Mouse (Mus musculus): ENCODE measurements at regions not wholly inside any gene's neighbourhood (a gene's known extent, or its start where the extent isn't known, plus 50 kb on each side); places are given as distances from the start of the nearest gene placed in this dataset.

DNA sequence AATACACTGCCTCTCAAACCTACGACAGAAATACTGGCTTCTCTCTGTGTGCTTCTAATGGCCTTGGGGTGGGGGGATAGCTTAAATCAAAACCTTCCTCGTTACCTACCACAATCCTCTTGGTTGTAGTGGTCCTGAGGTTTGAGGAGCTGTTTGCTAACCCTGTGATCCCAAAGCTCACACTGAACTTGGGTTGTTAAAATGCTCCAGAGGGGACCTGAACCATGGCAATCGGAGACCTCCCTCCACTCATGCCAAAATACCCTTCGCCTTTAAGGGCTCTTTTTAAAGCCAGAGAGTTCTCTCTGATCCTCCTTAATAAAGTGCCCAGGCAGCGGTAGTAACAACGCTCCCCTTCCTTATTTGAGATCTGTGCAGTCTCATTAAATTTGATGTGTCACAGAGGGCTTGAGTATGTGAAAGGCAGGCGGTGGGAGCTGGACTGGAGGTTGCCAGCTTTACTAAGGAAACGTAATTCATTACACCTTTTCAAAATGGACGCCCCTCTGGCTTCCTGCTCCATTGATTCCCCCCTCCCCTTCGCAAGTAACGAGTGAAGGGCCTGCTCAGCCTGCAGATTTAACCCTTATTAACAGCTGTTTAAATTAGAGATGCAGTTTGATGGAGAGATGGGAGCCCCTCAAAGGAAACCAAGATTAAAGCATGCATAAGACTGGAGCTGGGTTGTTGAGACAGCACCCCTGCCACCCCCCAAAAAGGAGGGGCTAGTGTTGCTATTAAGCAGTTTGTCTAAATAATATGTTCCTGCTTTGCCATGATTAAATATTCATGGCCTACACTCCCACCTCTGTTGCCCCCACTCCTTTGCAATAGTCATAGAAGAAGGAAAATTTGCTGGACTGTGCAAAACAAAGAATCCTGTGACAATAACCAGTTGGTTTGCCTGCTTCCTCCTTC, 289.4 kb downstream of the Sorl1 start:
- DNase-seq (ENCODE audit: low spot score in 2 of 2): no peak

DNA sequence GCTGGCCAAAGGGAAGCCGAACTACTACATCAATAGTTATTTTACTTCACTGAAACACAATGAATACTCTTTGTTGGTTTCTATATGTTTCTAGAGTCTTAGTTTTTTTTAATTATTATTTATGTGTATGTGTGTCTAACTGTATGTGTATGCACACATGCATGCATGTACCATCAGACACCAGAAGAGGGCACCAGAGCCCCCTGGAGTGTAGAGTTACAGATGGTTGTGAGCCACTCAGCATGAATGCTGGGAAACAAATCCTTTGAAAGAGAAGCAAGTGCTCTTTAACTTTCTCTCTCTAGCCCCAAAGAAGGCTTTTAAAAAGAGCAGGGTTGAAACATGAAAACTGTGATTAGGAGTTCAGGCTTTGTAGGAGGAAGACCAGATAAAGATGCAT, 290.7 kb downstream of the Sorl1 start:
- DNase-seq (ENCODE audit: low spot score in 2 of 2): no peak

DNA sequence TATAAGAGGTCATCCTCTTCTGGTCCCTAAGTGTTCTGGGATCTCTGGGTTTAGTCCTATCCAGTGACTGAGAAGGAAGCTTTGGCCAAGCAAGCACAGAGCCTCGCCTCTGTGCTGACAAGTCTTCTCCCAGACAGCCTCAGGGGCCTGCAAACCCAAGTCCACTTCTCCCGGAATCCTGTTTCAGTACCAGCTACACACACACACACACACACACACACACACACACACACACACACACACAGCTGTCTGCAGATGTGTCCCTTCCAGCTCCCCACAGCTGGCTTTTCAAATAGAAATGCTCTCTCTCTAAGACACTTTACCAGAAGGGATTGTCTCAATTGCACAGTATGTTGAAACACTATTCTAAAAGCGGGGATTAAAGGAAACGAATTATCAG, 296.7 kb downstream of the Sorl1 start:
- DNase-seq (ENCODE audit: low spot score in 2 of 2): no peak

DNA sequence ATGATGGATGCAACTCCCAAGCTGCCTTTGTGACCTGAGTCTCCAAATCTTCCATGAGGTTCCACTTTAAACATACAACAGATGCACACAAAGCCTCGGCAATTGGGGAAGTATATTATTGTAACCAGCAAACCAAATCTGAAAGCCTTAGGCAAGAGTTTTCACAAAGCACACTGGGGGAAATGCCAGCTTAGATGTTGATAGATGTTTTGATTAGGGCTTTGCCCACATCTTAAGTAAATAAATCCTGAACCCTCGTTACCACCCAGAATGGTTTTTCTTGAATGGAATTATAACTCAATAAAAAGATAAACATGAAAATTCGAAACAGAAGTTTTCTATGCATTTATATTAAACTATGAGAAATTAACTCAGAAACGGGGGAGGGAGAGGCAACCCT, 302.7 kb downstream of the Sorl1 start:
- DNase-seq (ENCODE audit: low spot score in 2 of 2): no peak

DNA sequence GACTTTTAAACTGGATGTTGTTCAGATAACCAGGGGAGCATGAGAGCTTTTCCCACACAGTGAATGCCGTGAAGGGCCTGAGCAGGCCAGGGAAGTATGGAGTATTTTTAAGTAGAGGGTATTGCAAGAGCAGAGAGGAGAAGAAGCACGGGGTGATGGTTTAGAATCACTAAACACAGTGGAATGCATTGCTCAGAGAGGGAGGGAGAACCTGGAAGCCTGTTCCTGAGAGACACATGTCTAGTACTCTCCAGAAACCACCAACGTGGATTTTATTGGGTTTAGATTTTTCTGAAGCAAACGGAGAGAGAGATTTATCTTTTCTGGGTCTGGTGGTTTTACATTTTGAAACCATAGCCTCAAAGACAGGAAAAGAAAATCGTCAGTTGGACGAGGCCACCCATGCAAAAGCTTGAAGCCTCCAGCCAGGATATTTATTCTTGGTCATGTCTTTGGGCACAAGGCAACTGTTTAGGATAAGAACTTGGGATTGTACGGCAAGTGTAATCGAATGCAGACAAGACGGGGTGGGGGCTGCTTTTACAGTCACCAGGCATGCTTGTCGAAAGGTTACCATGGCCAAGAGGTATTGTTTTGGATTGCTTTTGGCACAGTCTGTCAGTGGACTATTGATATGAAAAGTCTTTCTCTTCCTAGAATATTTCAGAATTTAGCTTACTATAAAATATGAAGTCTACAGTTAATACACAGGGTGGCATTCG, 306.2 kb downstream of the Sorl1 start:
- no peak for DNase-seq (ENCODE audit: low spot score in 2 of 2)

DNA sequence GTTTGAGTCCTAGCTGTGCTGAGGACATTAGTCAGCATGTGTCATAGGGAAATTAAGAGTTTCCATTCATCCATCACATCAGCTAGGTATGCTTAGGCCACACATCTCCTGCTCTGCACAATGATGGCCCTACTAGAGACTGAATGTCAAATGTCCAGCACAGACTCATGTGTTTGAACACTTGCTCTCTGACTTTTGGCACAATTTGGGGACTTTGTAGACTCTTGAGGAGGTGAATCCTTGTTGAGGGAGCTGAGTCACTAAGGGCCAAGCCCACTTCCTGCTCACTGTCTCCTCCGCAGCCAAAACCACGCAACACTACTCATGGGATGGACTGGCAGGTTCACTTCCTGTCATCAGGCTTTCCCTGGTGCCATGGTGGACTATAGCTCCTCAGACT, 308.2 kb downstream of the Sorl1 start:
- no peak for DNase-seq (ENCODE audit: low spot score in 2 of 2)

DNA sequence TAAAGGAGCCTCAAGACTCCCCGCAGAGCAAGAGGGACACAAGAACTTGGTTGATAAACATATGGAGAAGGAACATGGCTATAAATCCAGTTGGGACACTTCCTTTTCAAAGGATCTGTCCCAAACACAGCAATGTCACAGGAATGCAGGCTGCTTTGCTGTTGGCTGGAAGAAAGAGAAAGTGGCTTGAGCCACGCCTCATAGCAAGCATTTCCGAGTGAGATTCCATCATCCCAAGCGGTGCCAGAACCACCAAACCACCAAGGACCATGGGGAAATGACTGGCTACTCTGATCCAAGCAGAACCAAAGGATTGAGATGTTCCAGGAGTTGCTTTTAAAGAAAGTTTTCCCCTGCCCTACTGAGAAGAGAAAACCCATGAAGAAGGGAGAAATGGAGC, 314.8 kb downstream of the Sorl1 start:
- no peak for DNase-seq (ENCODE audit: low spot score in 2 of 2)

DNA sequence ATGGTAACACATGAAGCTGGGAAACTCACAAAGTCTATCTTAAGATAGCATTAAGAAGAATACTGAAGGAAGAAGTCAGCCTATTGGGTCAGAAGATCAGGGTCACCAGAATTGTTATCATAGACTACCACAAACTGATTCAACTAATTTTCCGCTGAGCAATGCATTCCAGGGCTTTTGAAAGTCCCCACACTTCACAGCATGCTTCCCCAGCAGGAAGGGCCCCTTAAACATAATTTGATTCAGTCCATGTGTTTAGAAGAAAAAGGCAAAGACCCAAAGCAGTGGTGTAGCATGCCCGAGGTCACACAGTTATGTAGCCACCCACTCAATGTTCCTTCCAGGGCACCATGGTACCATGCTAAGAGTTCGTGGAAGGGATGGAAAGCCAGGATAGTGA, 315.3 kb downstream of the Sorl1 start:
- DNase-seq (ENCODE audit: low spot score in 2 of 2): no peak

DNA sequence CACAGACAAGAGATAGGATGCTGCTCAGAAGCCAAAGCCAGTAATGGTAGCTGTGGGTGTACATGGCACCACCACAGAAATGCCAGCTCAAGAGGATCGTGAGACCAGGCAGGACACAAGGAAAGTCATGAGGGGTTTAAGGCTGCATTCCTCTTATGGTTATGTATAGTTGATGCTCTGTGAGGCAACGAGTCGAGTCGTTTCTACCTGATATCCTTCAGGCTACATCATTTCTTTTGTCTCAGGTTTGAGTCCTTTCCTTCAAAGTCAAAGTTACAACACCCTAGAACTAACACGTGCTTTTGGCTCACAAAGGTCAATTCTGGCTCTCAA, 317.8 kb downstream of the Sorl1 start:
- DNase-seq (ENCODE audit: low spot score in 2 of 2): no peak

DNA sequence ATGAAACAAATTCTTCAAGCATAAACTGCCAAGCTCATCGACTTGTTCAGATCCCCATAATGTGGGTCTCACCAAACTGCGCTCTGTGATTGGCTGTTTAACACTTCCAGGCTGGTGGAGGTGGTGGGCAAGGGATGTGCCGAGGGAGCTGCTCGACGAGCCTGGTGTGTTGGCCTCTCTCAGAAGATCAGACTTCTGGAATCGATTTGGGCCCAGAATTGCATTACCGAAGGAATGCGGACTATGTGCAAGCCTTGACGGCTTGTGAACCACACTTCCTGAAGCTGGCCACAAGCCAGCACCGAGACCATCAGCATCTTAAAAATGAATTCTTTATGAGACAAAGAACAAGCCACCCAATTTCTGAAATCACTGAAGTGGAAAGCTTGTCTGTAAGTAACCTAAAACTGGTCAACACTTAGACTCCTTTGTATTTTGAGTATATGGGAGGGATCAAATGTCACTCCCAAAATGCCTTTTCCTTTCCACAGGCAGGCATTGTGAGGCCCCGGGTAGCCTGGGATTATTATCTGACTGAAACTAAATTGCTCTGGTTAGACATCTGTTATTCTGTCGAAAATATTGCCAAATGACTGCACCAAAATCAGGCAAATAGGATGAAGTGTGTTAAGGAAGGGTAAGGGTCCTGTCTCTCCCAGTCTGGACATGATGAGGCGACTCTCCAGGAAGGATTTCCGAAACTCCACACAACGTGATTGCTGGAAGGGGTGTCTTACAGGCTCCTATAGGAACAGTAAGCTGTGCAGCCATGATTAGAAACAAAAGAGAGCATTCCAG, 318.4 kb downstream of the Sorl1 start:
- DNase-seq (ENCODE audit: low spot score in 2 of 2): no peak

DNA sequence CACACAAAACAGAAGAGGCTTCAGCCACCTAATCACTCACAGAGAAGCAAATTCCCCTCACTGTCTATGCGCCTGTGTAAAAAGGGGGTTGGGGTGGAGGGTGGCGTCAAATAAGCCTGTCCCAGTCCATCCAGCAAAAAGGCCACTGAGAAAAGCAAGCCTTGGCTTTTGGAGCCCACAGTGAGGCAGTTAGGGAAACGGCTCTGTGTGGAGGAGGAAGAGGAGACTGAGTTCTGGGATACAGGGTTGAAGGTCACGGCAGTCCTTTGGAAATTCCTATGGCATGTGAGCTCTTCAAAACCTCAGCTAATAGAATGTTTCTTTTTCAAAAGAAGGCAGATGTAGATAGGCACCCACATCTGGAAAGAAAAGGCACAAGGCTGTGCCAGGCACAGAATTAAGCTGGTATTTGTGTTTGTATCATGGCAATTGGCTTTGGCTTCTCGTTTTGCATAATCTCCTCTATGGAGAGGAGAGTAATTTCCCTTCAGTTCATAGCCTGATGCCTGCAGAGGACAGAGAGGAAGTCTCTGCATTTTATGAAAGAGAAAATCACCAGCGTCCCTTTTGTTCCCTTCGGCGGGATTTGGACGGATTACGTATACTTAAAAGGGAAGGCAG, 319.3 kb downstream of the Sorl1 start:
- DNase-seq (ENCODE audit: low spot score in 2 of 2): no peak

DNA sequence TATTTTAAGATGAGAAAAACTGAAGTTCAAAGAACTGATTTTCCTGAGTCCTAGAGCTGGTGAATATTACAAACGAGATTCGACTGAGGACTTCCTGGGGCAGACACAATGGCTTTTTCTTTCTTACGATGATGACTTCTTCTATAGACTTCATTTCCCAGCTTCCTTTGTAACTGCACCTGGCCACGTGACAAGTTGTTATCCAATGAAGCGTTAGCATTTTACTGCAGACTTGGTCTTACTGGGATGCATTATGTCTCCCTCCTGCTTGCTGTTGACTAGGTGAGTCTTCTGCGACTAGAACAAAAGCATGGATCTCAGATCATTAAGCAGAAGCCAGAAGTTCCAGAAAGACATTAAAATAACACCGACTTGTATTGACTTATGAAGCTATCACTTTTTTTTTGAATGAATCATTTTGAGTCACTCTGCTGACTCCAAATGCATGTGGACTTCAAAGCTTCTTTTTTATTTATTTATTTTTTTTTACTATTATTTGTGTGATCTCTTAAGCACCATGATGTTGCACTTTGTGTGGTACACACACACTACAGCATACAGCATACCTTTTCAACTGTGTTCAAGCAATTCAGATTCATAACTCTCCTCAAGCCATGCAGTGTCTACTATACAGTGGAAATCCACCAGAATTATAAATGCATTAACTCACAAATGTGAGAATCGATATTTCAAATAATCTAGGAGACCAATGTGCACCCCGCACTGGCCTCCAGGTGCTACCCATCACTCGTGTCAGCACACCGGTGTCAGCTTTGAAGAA, 320.2 kb downstream of the Sorl1 start:
- no peak for DNase-seq (ENCODE audit: low spot score in 2 of 2)

DNA sequence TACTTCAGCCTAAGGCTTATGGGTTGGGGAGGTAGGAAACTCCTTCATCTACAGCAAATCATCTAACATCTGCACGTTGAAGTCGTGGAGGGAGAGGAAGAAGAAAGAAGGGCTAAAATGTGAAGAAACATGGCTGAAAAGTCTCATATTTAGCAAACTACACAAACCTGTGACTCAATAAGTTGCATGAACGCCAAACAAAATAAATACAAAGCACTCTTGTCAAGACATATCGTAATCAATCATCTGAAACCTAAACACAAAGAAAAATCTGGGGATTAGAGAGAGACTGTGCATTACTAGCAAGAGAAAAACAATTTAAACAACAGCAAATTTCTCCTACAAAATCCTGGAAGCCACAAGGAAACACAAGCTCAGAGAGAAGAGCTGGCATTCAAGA, 322.7 kb downstream of the Sorl1 start:
- no peak for DNase-seq (ENCODE audit: low spot score in 2 of 2)

DNA sequence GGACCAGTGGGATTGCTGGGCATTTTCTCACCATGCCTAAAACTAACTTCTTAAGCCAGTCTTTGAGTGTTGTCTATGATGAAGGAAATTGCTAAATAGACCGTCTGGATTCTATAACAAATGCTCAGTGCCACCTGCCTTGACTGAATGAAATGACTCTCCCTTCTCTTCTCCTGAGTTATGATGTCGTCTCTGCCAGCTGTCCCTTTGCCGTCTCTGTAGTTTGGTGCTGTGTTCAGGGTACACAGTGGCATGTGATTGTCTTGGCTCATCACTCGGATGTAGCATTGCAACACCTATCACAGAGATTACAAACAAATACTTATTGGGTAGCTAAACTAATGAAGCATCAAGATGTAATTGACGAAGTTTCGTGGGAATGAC, 331.3 kb downstream of the Sorl1 start:
- no peak for DNase-seq (ENCODE audit: low spot score in 2 of 2)

DNA sequence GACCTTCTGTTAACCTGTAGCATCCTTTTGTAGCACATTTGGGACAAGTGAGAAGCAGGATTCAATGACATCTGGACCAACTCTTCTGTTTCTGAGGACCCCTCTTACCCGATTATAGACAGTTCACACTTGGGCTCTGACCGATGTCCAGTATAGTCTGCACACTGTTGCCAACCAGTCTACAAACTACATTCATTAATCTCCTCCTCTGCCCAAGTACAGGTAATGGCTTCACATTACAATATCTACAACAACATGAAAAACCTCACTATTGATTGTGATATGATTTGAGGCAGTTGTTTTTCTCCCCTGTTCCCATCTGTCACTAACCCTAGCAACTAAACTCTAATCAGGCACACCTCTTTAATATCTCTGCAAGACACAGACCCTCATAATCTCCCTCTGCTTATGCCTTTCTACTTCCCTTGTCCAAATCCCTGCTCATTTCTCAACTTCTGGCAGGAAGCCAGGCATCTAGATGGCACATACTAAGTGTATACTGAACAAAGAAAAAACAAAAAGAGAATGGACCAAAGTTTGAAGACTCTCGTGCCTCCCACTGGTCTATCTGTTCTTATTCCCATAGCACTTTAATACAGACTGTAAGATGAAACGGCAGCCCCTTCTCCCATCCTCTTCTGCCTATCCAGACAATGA, 331.8 kb downstream of the Sorl1 start:
- DNase-seq (ENCODE audit: low spot score in 2 of 2): no peak

DNA sequence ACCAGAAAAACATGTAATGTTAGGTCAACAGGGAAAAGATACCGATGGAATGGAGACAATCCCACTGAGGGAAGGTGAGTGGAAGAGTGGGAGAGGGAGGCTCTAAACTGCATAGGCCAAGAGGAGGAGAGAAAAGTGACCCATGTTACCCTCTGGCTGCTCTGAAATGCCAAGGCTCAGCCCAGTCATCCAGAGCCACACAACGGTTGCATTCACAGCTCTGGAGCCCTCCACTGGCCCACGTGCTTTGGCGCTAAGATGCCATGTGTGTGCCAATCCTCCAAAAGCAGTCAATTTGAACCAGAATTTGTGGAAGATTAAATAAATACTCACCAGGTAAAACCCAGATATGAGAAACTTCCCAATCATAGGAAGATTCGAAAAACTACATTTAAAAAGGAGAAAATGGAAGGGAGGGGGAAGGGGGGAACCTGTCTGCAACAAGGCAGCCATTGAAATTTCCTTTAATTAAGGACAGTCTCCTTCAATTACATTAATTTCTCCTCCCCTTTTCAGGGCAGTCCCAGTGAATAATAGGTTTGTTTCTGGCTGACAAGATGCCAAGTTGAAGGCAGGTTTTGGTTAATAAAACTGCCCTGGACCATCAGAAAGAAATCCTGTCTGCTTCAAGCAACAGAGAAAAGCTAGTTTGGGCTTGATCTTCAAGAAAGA, 332.5 kb downstream of the Sorl1 start:
- DNase-seq (ENCODE audit: low spot score in 2 of 2): no peak

DNA sequence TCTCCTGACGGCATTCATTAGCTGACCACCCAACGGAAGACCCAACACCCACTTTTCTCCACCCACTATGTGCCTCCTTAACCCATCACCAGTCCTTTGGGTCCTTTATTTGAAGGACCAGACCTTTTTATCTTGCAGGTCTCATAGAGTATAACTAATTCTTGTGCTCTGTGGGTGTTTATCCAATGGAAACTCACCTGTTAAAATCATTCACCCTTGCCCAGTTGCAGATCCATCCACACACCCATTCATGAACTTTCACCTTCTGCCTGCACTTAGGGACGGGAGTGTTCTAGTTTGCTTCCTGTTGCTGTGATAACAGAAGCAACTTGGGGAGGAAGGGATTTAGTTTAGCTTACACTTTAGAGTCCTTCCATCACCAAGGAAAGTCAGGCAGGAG, 339.0 kb downstream of the Sorl1 start:
- DNase-seq (ENCODE audit: low spot score in 2 of 2): no peak

DNA sequence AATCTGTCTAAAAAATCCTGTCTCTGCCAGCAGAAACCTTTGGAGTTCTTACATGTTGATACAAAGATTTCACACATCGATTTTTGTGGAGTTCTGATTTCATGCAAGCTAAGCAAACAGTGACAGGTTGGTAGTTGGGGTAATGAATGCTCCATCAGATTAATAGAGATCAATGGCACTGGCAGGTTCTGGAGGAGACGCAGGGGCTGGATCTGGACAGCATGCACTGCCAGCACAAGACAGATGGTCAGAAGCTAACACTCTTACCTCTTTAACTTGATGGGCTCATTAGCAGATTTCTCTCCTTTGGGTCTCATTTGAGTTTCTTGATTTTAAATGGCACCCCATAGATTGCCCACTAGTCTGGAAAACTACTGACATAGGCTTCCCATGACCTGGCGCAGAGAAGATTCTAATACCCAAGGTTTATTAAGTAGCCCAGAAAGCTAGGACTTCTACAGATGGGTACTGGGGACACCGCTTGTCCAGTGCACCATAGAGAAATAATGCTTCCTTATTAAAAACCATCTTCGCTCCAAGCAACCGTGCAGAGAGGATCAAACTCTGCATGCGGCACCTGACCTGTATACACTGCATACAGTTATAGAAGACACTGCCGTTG, 351.7 kb downstream of the Sorl1 start:
- peak in 1 of 2 experiments; percentile 46 for DNase-seq (ENCODE audit: low spot score in 2 of 2)

DNA sequence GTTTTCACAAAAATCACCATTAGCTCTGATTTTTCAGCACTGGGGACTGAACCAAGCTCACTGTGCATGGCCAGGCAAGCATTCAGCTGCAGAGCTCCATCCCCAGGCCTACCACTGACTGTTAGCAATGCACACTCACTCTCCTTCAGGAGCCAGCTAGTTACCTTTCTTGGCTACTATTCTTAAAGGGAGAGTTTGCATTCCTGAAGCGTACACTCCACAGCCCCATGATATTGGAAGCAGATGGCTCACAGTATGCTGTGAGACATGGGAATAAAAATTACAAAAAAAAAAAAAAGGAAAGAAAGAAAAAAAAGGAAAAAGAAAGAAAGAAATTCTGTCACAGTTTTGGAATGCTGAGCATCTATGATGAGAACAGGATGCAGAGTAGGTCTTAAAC, 352.8 kb downstream of the Sorl1 start:
- no peak for DNase-seq (ENCODE audit: low spot score in 2 of 2)

DNA sequence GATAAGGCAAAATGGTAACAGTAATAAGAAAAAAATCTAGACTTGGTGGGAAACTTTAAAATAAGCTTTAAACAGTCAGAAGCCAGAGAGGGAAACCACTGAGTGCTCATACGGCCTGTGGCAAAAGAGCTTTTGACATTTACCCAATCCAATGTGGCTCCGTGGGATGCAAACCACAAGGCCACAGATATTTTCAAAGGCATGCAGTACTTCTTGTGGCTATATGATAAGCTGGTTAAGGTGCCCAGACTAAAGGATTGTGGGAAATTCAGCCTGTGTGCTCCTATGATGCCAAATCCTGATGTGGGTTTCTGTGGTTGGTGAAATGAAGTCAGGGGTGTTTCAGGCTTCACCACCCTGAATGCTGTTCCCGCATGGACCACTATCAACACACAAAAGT, 355.8 kb downstream of the Sorl1 start:
- DNase-seq (ENCODE audit: low spot score in 2 of 2): no peak
